Mouse (Mus musculus): ENCODE data around the gene Ube2g2.

- TF ChIP-seq EP300 (IDR thresholded peaks at IDR 0.05; ENCODE audit: insufficient read depth, low read depth, low read length) (no peak), CTCF (IDR thresholded peaks at IDR 0.05) (peak; percentile 37), POLR2A (IDR thresholded peaks at IDR 0.05; ENCODE audit: insufficient read depth, low read depth, low read length) (no peak)
Observed at GRCm38 (mm10) chr10:77629970-77630369, 7.9 kb downstream of the Ube2g2 start.
